In the genomic region with DNA sequence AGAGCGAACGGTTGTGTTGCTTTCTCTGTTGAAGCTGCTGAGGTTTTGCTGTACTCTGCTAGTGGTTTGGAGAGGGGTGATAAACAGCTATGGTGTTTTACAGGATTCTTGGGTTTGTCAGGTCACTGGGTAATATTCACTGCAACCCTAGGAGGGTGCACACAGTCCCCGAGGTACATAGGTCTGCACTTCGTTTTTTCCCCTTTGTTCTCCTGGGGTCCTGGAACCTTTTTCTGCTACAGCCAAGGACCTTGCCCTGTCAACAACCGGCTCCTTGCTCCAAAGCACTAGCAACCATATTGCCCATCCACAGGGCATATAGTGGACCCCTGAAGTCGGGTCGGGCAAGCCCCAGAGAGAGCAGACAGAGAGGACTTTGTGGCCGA, we compare ENCODE assay signal across 8 mouse cellular contexts. TPM values are rescaled to one million over a fixed set of nuclear protein-coding genes. Genes with fewer than 3 reads are reported as not detected.
DNase-seq lines count a peak whose midpoint lies in the region; ATAC-seq and TF ChIP-seq lines count a peak whose summit lies in the region.
"Not testable (repeated sequence)": the region's sequence is repeated elsewhere in the genome, so short reads cannot be mapped to it uniquely, and the experiment has no call there.

No protein-coding gene starts in this region.

- 0% methylated on average over 3 of the region's 8 CpGs for WGBS in embryonic facial prominence, embryonic 13.5 days
- 1% methylated on average over 3 of the region's 8 CpGs for WGBS in intestine, embryonic 15.5 days
- 0% methylated on average over 3 of the region's 8 CpGs for WGBS in lung, embryonic 16.5 days
- 5% methylated on average over 5 of the region's 8 CpGs for WGBS in neural tube, embryonic 12.5 days

- in situ Hi-C loops in Patski (cut with MboI; ENCODE audit: low pct_unique_long_range_greater_than_20kb): not testable (repeated sequence)

- H3K27ac ChIP-seq in embryonic facial prominence, embryonic 13.5 days: 0 out of 2 replicates have a peak overlapping the region, but pooled peaks have one; percentile 62
- H3K27ac ChIP-seq in intestine, embryonic 15.5 days; lung, embryonic 16.5 days (ENCODE audit: low read length); neural tube, embryonic 12.5 days; testis, adult 2 months (ENCODE audit: control insufficient read depth, insufficient read depth, low read depth, low read length): not testable (repeated sequence)

- not testable (repeated sequence) for H3K4me3 ChIP-seq in embryonic facial prominence, embryonic 13.5 days; intestine, embryonic 15.5 days (replicated peaks); lung, embryonic 16.5 days (ENCODE audit: low read length); neural tube, embryonic 12.5 days
- H3K4me3 ChIP-seq in testis, adult 2 months (ENCODE audit: control insufficient read depth, low read depth, low read length): peak overlapping the region; percentile 53

- not testable (repeated sequence) for H3K4me2 ChIP-seq in embryonic facial prominence, embryonic 13.5 days; intestine, embryonic 15.5 days (replicated peaks); lung, embryonic 16.5 days (ENCODE audit: low read depth, low read length); neural tube, embryonic 12.5 days (replicated peaks)

- CTCF ChIA-PET in Patski (lab: Charles Lee): not testable (repeated sequence)

- not testable (repeated sequence) for H3K4me1 ChIP-seq in embryonic facial prominence, embryonic 13.5 days; intestine, embryonic 15.5 days (replicated peaks); lung, embryonic 16.5 days (replicated peaks; ENCODE audit: control insufficient read depth, insufficient read depth, low read length); neural tube, embryonic 12.5 days; testis, adult 2 months (ENCODE audit: control insufficient read depth, insufficient read depth, low read length)

- not testable (repeated sequence) for H3K36me3 ChIP-seq in embryonic facial prominence, embryonic 13.5 days; intestine, embryonic 15.5 days; lung, embryonic 16.5 days (ENCODE audit: control insufficient read depth, insufficient read depth, low read length); neural tube, embryonic 12.5 days; testis, adult 2 months (ENCODE audit: control insufficient read depth, insufficient read depth, low read length)

- not testable (repeated sequence) for H3K27me3 ChIP-seq in Patski; embryonic facial prominence, embryonic 13.5 days; intestine, embryonic 15.5 days (replicated peaks); lung, embryonic 16.5 days (ENCODE audit: control insufficient read depth, insufficient read depth, low read depth, low read length); neural tube, embryonic 12.5 days (replicated peaks); testis, adult 2 months (ENCODE audit: control insufficient read depth, insufficient read depth, low read length)

- POLR2A ChIA-PET in Patski (lab: Charles Lee): not testable (repeated sequence)

- ATAC-seq in Patski: peak; percentile 68
- ATAC-seq in embryonic facial prominence, embryonic 13.5 days (ENCODE audit: insufficient number of reproducible peaks, insufficient read depth, low FRiP score, low TSS enrichment, low read depth): peak; percentile 89
- ATAC-seq in intestine, embryonic 15.5 days: peak; percentile 85
- ATAC-seq in lung, embryonic 16.5 days (ENCODE audit: low read depth): peak; percentile 84
- ATAC-seq in neural tube, embryonic 12.5 days (ENCODE audit: low FRiP score, low read depth): 0 out of 2 replicates have a peak, but pooled peaks have one; percentile 82

- H3K9ac ChIP-seq in embryonic facial prominence, embryonic 13.5 days; intestine, embryonic 15.5 days; lung, embryonic 16.5 days (ENCODE audit: low read length); neural tube, embryonic 12.5 days: not testable (repeated sequence)

- not testable (repeated sequence) for TF ChIP-seq POLR2A in testis, adult 2 months (IDR thresholded peaks at IDR 0.05; ENCODE audit: control insufficient read depth, low read depth, low read length)

- not testable (repeated sequence) for DNase-seq in Patski (ENCODE audit: low read depth, low spot score)
- peak; percentile 94 for DNase-seq in heart, adult 11 months
- DNase-seq in layer of hippocampus, postnatal 14 days (ENCODE audit: low spot score in 2 of 2): peak; percentile 57 to 64

- H3K9me3 ChIP-seq in embryonic facial prominence, embryonic 13.5 days; intestine, embryonic 15.5 days; lung, embryonic 16.5 days (ENCODE audit: control insufficient read depth, low read length); neural tube, embryonic 12.5 days: not testable (repeated sequence)

- TF ChIP-seq CTCF in Patski (IDR thresholded peaks at IDR 0.05); testis, adult 2 months (IDR thresholded peaks at IDR 0.05; ENCODE audit: control insufficient read depth, insufficient read depth, insufficient replicate concordance, low read depth, low read length): not testable (repeated sequence)

RNA-seq across cellular contexts. Expression of a gene that starts 14.8 kb away (rescaled TPM):
- 52.7 TPM for polyA plus RNA-seq in Patski (2021)
- polyA plus RNA-seq in embryonic facial prominence, embryonic 13.5 days (2015; fragmentation: Nextera tagmentation; extraction: Ambion mirVana): 64.7 and 74.5 TPM in 2 replicates
- polyA plus RNA-seq in intestine, embryonic 15.5 days (2015; fragmentation: Nextera tagmentation; extraction: Ambion mirVana): 54.6 and 58.1 TPM in 2 replicates
- total RNA-seq in layer of hippocampus, postnatal 14 days (2021): 10 to 100 TPM; 39.2 to 40.1 TPM
- polyA plus RNA-seq in lung, embryonic 16.5 days (2015; fragmentation: Nextera tagmentation; extraction: Ambion mirVana): 61.8 and 62.7 TPM in 2 replicates
- polyA plus RNA-seq in neural tube, embryonic 12.5 days (2016; fragmentation: Nextera tagmentation; extraction: Ambion mirVana): 71.3 and 81.3 TPM in 2 replicates
- polyA plus RNA-seq in testis, adult 2 months (2012; rRNA removed): 29.2 and 40.3 TPM in 2 replicates

RNA-seq across cellular contexts. Expression of a gene that starts 54.1 kb away (rescaled TPM):
- 57.6 TPM for polyA plus RNA-seq in Patski (2021)
- 207 and 238 TPM in 2 replicates for polyA plus RNA-seq in embryonic facial prominence, embryonic 13.5 days (2015; fragmentation: Nextera tagmentation; extraction: Ambion mirVana)
- polyA plus RNA-seq in intestine, embryonic 15.5 days (2015; fragmentation: Nextera tagmentation; extraction: Ambion mirVana): 218 and 233 TPM in 2 replicates
- total RNA-seq in layer of hippocampus, postnatal 14 days (2021): 10 to 100 TPM; 30.9 to 35.2 TPM
- polyA plus RNA-seq in lung, embryonic 16.5 days (2015; fragmentation: Nextera tagmentation; extraction: Ambion mirVana): 198 and 203 TPM in 2 replicates
- polyA plus RNA-seq in neural tube, embryonic 12.5 days (2016; fragmentation: Nextera tagmentation; extraction: Ambion mirVana): 169 and 171 TPM in 2 replicates
- polyA plus RNA-seq in testis, adult 2 months (2012; rRNA removed): 24.0 and 25.1 TPM in 2 replicates
